Mouse (Mus musculus): ENCODE results near the gene Hal. TPM values are rescaled to one million over a fixed set of nuclear protein-coding genes. Genes with fewer than 3 reads are reported as not detected.

Gene Hal
- total and polyA plus RNA-seq, 3 experiments = 0.03 to 0.12 TPM; not detected in 1

DNA sequence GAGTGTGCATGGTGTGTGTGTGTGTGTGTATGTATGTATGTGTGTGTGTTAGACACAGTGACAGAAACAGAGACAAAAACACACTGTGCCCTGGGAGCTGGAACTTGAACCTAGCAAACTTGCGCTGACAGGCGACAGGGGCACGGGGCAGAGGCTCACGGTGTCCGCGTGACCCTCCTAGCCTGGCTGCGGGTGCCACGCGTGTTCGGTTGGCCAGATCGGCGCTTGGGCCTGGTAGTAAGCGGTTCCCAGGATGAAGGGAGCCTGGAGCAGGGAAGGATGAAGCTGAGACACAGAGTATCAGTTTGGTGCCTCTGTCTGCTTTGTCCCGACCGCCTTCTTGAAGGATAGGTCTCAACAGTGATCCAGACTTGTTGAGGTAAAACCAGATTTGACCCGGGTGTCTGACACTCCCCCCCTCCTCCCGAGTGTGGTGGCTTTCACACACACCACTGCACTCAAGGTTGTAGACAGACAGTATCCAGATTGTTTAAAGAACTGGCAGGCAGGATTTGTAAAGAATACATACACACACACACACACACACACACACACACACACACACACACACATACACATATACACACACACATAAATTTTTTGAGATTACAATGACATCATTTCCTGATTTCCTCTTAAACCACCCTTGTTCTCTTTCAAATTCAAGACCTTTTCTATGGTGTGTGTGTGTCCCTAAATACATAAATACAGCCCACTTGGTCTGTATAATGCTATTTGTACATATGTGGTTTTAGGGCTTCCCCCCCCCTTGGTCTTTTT lies 52.1 kb downstream of the Hal start, which contains the start of gene Ccdc38:
TSS of gene Ccdc38 (plus strand) at position 202 of the 780 bp plus-strand sequence.
- Histone ChIP-seq H3K79me2 (ENCODE audit: control insufficient read depth, insufficient read depth, low read length, poor library complexity) (no peaks in the 10 kb centered on the region), H3K4me1 (ENCODE audit: control insufficient read depth in 1 of 2, insufficient read depth in 2 of 2, low read length in 2 of 2) (peaks cover 0 to 6% of the 10 kb centered on the region in 2 experiments; a peak in 3 of 4 replicates), H3K4me3 (ENCODE audit: control insufficient read depth in 1 of 2, insufficient read depth in 1 of 2, low read depth in 2 of 2, low read length in 2 of 2) (peak within 1 kb of the TSS; percentile 71 to 86), H3K9ac (ENCODE audit: control insufficient read depth, low read depth, low read length, poor library complexity, severe bottlenecking) (peak within 1 kb of the TSS; percentile 43), H3K36me3 (ENCODE audit: control insufficient read depth in 1 of 2, insufficient read depth in 2 of 2, low read length in 2 of 2) (peaks cover 0 to 4% of the 10 kb centered on the region in 2 experiments; a peak in 2 of 4 replicates), H3K27ac (ENCODE audit: control insufficient read depth, low read depth, low read length) (peak within 1 kb of the TSS; percentile 13; the same call in 1 of the 2 replicates), H3K27me3 (ENCODE audit: control insufficient read depth in 1 of 2, insufficient read depth in 2 of 2, low read length in 2 of 2) (peaks cover 10 to 17% of the 10 kb centered on the region in 2 experiments), H3K9me3 (replicated peaks; ENCODE audit: insufficient read depth, low read length) (no peaks in the 10 kb centered on the region)
- TF ChIP-seq HCFC1 (IDR thresholded peaks at IDR 0.05; ENCODE audit: low read depth, low read length) = no peak
- TF ChIP-seq ETS1 (IDR thresholded peaks at IDR 0.05; ENCODE audit: low read depth, low read length) = 0 out of 2 replicates have a peak, but pooled peaks have one; percentile 17
- peak; percentile 32 for TF ChIP-seq NELFE (IDR thresholded peaks at IDR 0.05; ENCODE audit: low read depth, low read length)
- TF ChIP-seq MAX (IDR thresholded peaks at IDR 0.05; ENCODE audit: low read length) = no peak
- no peak for TF ChIP-seq UBTF (IDR thresholded peaks at IDR 0.05; ENCODE audit: borderline replicate concordance, insufficient read depth, low read depth, low read length)
- TF ChIP-seq SIN3A (IDR thresholded peaks at IDR 0.05; ENCODE audit: low read length) = 0 out of 2 replicates have a peak, but pooled peaks have one; percentile 19
- DNase-seq (ENCODE audit: low read depth, low spot score) = peak; percentile 50

DNA sequence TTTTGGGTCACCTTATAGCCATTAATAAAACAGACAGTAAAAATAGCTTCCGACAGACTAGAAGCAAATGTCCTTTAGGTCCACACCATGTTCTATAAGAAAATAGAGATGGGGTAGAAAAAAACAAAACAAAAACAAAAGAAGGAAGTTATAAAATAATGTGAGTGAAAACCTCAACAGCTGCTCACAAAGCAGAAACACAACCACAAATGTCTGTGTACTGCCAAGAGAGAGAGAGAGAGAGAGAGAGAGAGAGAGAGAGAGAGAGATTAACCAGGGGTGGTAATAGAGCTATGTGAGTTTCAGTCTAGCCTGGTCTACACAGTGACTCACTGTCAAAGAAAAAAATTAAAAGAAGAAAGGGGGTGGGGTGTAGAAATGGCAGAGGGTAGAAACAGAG lies 53.0 kb downstream of the Hal start:
- Histone ChIP-seq H3K9ac (ENCODE audit: control insufficient read depth, low read depth, low read length, poor library complexity, severe bottlenecking) (no peak overlapping the region), H3K27me3 (ENCODE audit: control insufficient read depth in 1 of 2, insufficient read depth in 2 of 2, low read length in 2 of 2) (peaks cover 5 to 13% of the 10 kb centered on the region in 2 experiments), H3K4me3 (ENCODE audit: control insufficient read depth in 1 of 2, insufficient read depth in 1 of 2, low read depth in 2 of 2, low read length in 2 of 2) (no peak overlapping the region), H3K27ac (ENCODE audit: control insufficient read depth, low read depth, low read length) (peak overlapping the region; percentile 13; the same call in 1 of the 2 replicates), H3K9me3 (replicated peaks; ENCODE audit: insufficient read depth, low read length) (no peaks in the 10 kb centered on the region), H3K4me1 (ENCODE audit: control insufficient read depth in 1 of 2, insufficient read depth in 2 of 2, low read length in 2 of 2) (peaks cover 0 to 6% of the 10 kb centered on the region in 2 experiments; a peak in 3 of 4 replicates), H3K36me3 (ENCODE audit: control insufficient read depth in 1 of 2, insufficient read depth in 2 of 2, low read length in 2 of 2) (peaks cover 0 to 4% of the 10 kb centered on the region in 2 experiments; a peak in 2 of 4 replicates), H3K79me2 (ENCODE audit: control insufficient read depth, insufficient read depth, low read length, poor library complexity) (no peaks in the 10 kb centered on the region)
- TF ChIP-seq ETS1 (IDR thresholded peaks at IDR 0.05; ENCODE audit: low read depth, low read length) = peak; percentile 86
- TF ChIP-seq SMC3 (IDR thresholded peaks at IDR 0.05; ENCODE audit: low read depth, low read length) = no peak
- peak; percentile 28; the same call in 1 of the 2 replicates for TF ChIP-seq TCF12 (IDR thresholded peaks at IDR 0.05; ENCODE audit: low read depth, low read length)
- peak; percentile 75 for TF ChIP-seq ZNF384 (IDR thresholded peaks at IDR 0.05; ENCODE audit: low read depth, low read length)
- no peak for TF ChIP-seq UBTF (IDR thresholded peaks at IDR 0.05; ENCODE audit: borderline replicate concordance, insufficient read depth, low read depth, low read length)
- TF ChIP-seq SIN3A (IDR thresholded peaks at IDR 0.05; ENCODE audit: low read length) = peak; percentile 62; the same call in 1 of the 2 replicates
- peak; percentile 99 for TF ChIP-seq JUND (IDR thresholded peaks at IDR 0.05; ENCODE audit: low read depth, low read length)
- peak; percentile 47; the same call in 1 of the 2 replicates for TF ChIP-seq RCOR1 (IDR thresholded peaks at IDR 0.05; ENCODE audit: low read depth, low read length)
- TF ChIP-seq EP300 (IDR thresholded peaks at IDR 0.05; ENCODE audit: low read depth in 1 of 2, low read length in 2 of 2) = peak in 1 of 2 experiments; percentile 55; a peak in 2 of 4 replicates
- DNase-seq (ENCODE audit: low read depth, low spot score) = peak; percentile 60

Data from MEL (cell line).